Mouse (Mus musculus): ENCODE results near the gene Dcbld2.

Gene Dcbld2

DNA sequence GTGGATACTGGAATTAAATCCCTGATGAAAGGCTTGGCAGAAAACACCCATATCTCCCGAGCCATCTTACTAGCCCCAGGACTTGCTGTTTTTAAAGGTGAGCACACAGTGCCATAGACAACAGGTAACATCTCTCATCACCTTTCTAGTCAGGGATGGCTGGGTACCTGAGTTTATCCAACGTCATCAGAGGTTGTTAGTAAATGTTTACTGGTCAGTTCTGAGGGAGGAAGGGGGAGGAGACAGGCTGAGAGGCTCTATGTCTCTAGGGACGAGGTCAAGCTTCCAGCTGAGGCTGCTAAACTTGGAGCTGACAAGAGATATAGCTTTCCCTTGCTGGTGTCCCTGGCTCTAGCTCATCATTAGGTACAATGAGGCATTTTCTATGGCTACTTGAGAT is 74.1 kb downstream of the Dcbld2 start:
- in situ Hi-C loops (cut with MboI) = no loop called here

DNA sequence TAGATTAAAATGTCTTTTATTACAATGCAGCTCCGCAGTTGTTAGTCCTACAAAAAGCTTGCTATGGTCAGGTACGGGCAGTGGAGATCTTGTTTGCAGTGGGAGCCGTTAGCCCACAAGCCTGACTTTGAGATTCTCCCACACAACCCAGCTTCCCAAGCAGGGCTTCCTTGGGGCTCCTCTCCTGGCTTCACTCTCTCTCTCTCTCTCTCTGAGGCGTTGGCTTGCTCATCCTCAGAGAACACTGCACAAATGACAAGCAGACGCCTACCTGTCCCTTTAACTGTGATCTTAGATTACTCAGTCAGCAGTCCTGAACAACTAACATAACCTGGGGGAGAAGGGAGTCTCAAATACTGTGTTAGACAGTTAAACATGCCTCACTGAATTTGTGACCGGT is 79.6 kb downstream of the Dcbld2 start:
- in situ Hi-C loops (cut with MboI) = no loop called here

- in situ Hi-C loops (cut with MboI) = no loop called here
Observed at GRCm38 (mm10) chr16:58496791-58497190, 88.5 kb downstream of the Dcbld2 start.

GRCm38 (mm10) chr16:58497886-58498713 is 89.9 kb downstream of the Dcbld2 start:
- in situ Hi-C loops (cut with MboI) = no loop called here

GRCm38 (mm10) chr16:58499172-58499584 is 90.9 kb downstream of the Dcbld2 start:
- in situ Hi-C loops (cut with MboI) = no loop called here

DNA sequence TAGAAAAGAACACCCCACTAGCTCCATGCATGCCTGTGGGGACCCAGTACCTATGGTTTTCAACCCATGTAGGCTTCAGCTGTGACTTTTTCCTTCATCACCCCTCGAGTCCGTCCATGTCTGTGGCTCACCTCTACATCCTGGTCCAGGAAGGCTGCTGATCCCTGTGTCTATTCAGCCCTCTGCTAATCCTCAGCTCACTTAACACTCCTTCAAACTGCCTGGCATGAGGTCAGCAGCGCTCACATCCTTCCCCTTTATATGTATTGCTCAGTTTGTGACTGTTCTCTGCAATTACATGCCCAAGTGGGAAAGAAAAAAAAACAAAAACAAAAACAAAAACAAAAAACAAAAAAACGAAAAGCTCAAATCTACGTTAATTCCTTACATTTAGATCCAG is 91.4 kb downstream of the Dcbld2 start:
- in situ Hi-C loops (cut with MboI) = no loop called here

- in situ Hi-C loops (cut with MboI) = no loop called here
Observed at GRCm38 (mm10) chr16:58501760-58502301, 93.6 kb downstream of the Dcbld2 start.

DNA sequence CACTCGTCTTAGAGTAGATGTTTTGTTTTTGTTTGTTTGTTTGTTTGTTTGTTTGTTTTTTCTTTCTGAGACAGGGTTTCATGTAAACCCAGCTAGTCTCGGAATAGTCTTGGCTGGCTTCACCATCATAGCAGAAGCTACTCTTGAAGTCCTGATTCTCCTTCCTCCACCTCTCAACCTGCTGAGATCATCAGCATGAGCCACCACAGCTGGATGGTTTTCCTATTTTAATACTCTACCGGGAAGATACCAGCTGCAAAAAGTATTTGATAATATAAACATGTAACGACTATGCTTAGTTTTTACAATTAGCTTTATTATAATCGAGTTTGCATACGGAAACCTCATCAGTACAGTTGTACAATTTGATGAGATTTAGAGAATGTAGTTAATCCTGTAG is 94.3 kb downstream of the Dcbld2 start:
- in situ Hi-C loops (cut with MboI) = no loop called here

DNA sequence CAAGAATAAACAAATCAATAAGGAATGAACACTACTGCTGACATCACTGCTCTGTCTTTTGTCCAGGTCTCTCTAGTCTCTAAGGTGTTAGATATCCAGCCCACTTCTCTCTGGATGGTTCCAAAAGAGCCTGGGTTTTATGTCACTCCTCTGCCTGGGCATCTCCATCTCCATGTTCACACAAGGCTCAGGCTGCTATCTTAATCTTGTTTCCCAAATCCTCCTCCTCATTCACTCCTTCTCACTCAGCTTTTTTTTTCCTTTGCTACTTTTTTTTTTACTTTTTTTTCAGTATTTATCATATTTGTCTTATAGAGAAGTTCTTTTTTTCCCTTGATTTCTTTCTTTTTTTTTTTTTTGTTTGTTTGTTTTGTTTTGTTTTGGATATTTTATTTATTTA is 96.7 kb downstream of the Dcbld2 start:
- in situ Hi-C loops (cut with MboI) = no loop called here

GRCm38 (mm10) chr16:58512181-58512761 is 104.0 kb downstream of the Dcbld2 start:
- in situ Hi-C loops (cut with MboI) = no loop called here

- in situ Hi-C loops (cut with MboI) = no loop called here
Observed at GRCm38 (mm10) chr16:58512887-58513286, 104.6 kb downstream of the Dcbld2 start.

GRCm38 (mm10) chr16:58513755-58514154 is 105.5 kb downstream of the Dcbld2 start:
- in situ Hi-C loops (cut with MboI) = no loop called here

- in situ Hi-C loops (cut with MboI) = no loop called here
Observed at GRCm38 (mm10) chr16:58514565-58514964, 106.3 kb downstream of the Dcbld2 start.

DNA sequence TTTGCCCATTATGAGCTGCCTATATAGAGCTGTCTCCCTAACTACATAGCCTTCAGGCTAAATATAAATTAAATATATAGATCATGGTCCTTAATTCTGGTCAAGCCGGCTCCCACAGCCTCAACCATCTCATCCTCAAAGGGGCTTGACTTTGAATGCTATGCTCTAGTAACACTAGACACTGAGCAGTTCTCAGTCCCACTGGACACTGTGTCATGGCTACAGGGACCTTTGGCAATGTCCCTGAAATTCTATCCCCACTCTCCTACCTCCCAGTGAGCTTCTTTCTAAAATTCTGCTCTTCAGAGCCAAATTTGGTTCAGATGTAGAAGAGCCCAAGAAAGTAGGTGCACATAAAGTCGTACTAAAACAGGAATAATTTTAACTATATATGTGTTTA is 107.9 kb downstream of the Dcbld2 start:
- in situ Hi-C loops (cut with MboI) = no loop called here

- in situ Hi-C loops (cut with MboI) = no loop called here
Observed at GRCm38 (mm10) chr16:58516960-58517798, 108.9 kb downstream of the Dcbld2 start.
